Mouse (Mus musculus): ENCODE measurements around the gene Galm.

DNA sequence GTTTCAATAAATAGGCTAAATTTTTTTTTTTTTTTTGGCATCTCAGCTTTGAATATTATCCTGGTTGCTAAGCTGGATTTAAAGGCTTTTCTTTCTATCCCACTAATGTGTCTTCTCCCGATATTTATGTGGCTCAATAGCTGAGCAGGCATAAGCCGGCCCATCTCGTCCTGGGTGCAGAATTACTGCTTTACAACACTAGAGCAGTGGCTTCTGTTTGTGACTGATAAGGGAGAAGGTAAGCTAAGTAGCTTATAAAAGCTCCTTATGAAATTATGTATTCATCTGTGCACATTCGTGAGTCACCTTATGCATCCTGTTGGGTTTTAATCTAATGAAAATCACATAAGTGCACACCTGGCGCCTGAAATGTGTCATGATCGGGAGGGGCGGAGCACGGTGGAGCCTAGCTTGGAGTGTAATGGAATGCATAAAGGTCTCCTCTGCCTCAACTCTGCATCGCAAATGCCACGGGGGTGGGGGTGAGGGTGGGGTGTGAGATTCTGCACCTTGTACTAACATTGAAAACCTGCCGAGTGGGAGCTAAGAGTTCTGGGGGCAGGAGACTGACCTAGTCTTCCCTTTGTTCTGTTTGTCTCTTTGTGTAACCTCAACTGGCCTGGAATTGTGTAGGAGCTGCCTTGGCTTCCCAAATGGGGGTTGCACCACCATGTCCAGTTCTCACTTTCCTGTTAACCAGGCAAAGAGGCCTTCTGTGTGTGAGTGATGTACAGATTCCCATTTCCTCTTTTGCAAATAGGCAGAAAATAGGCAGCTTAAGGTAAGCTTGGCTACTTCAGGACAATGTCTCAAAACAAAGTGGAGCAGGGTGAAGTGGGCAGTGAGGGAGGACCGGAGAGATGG lies 25.7 kb downstream of the Galm start:
- TF ChIP-seq CTCF (IDR thresholded peaks at IDR 0.05; ENCODE audit: borderline replicate concordance, extremely low read depth, insufficient read depth, insufficient read length): no peak
- no peak for TF ChIP-seq POLR2A (IDR thresholded peaks at IDR 0.05; ENCODE audit: borderline replicate concordance, extremely low read depth, insufficient read depth, insufficient read length, poor library complexity, severe bottlenecking)
